Mouse (Mus musculus) neural tube, embryonic 13.5 days (tissue): Measurements from ENCODE around the gene Ceacam9. TPM values are rescaled to one million over a fixed set of nuclear protein-coding genes. Genes with fewer than 3 reads are reported as not detected.
"Not testable (repeated sequence)": the region's sequence is repeated elsewhere in the genome, so short reads cannot be mapped to it uniquely, and the experiment has no call there.

Source experiments
- ATAC-seq: fragments of 200-750 bp; cut with Nextera tagmentation; 2 replicates; pipeline ENCODE4 v1.8.0; 2017; ENCODE audit warnings: low read depth, mild to moderate bottlenecking, moderate TSS enrichment, moderate library complexity
- H3K27ac ChIP-seq: fragments of 300-500 bp; sonication (generic); replicated peaks from 2 replicates; pipeline ENCODE4 v1.5.1; 2015; ENCODE audit warnings: moderate library complexity, mild to moderate bottlenecking, inconsistent platforms
- H3K27me3 ChIP-seq: fragments of 300-500 bp; sonication (generic); 2 replicates; pipeline ENCODE4 v1.6.1; 2015; ENCODE audit warnings: mild to moderate bottlenecking, inconsistent platforms
- H3K36me3 ChIP-seq: fragments of 300-500 bp; sonication (generic); 2 replicates; pipeline ENCODE4 v1.6.1; 2015; ENCODE audit warnings: mild to moderate bottlenecking, inconsistent platforms
- H3K4me1 ChIP-seq: fragments of 300-500 bp; sonication (generic); replicated peaks from 2 replicates; pipeline ENCODE4 v1.6.1; 2015; ENCODE audit warnings: inconsistent platforms
- H3K4me2 ChIP-seq: fragments of 300-500 bp; sonication (generic); 2 replicates; pipeline ENCODE4 v1.6.1; 2015; ENCODE audit warnings: inconsistent platforms, mild to moderate bottlenecking, moderate library complexity
- H3K4me3 ChIP-seq: fragments of 300-500 bp; sonication (generic); 2 replicates; pipeline ENCODE4 v1.5.1; 2015; ENCODE audit warnings: mild to moderate bottlenecking, inconsistent platforms
- H3K9ac ChIP-seq: fragments of 300-500 bp; sonication (generic); 2 replicates; pipeline ENCODE4 v1.6.1; 2015; ENCODE audit warnings: moderate library complexity, mild to moderate bottlenecking, inconsistent platforms
- H3K9me3 ChIP-seq: fragments of 300-500 bp; sonication (generic); 2 replicates; pipeline ENCODE4 v1.6.1; 2016; ENCODE audit warnings: inconsistent platforms
- WGBS: fragments of 180-500 bp; shearing (Covaris S2); methylation state at CpG from one replicate; pipeline ENCODE4 v1.1.7; 2015; 5-methylcytosine and 5-hydroxymethylcytosine counted together
- polyA plus RNA-seq: library from polyadenylated mRNA; unstranded; fragments of >200 nt; fragmentation: Nextera tagmentation; extraction: Ambion mirVana; gene quantifications from 2 replicates; pipeline ENCODE4 v1.2.1, GENCODE M21; 2015

Gene Ceacam9
- polyA plus RNA-seq, 1 experiment from 2014 or later, result not detected

GRCm38 (mm10) chr7:16716456-16717152, 5.1 kb upstream of the Ceacam9 start:
- not testable (repeated sequence) for H3K4me2 ChIP-seq

DNA sequence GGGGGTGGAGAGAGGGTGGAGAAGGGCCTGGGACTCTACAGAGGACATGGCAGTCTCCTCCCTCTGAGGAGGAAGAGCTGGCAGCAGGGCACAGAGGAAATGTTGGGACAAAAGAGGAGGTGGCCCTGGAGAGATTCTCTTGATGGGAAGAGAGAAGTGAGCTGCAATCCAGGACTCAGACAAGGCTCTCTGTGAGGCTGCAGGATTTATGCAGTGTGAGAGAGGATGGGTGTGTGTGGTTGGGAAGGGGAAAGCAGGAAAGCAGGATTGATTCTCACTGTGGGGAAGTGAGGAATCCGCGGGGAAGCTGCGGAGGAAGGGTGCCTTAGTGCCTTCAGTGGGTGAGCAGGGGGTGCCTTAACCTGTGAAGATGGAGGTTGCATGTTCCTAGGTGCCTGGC, 761 bp downstream of the Ceacam9 start:
- not testable (repeated sequence) for H3K9ac ChIP-seq, ATAC-seq, H3K4me1 ChIP-seq, H3K4me3 ChIP-seq, H3K36me3 ChIP-seq, H3K27ac ChIP-seq, H3K9me3 ChIP-seq, H3K4me2 ChIP-seq, H3K27me3 ChIP-seq
- WGBS, result 70% methylated on average over 3 of the region's 3 CpGs

More at GRCm38 (mm10) chr7:16716456-16717152, 5.1 kb upstream of the Ceacam9 start:
- H3K36me3 ChIP-seq, H3K27me3 ChIP-seq, H3K9ac ChIP-seq, H3K4me1 ChIP-seq, H3K4me3 ChIP-seq, H3K27ac ChIP-seq, H3K9me3 ChIP-seq, ATAC-seq: not testable (repeated sequence)
- 47% methylated on average over 8 of the region's 8 CpGs for WGBS

DNA sequence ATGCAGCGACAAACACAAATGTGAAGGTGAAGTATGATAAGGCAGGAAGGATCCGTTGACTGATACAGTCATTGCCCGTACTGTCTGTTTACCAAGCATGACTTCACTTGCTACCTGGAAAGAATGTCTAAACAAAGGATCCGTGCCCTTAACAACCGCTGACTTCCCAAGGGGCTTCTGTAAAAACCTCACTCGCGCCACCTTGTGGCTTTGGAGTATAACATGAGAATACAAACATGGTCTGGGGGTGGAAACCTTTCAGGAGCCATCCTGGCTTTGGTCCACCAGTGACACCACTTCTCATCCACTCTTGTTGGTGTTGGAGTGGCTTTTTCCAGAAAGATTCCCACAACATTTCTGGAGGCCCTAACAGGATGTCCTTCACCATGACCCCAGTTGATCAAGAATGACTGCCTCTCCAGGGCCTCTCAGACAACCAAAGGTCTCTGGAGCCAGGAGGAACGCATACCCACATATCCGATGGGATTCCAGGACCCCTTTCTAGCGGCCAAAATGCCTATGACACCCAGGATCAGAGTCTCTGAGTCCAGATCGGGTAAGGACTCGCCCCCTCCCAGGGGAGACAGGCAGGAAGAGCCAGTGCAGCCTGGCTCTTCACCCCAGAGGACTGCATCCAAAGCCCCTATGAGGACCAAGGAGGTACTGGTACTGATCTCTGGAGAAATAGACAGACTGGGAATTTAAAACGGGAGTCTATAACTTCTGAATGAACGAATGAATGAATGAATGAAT, 7.0 kb downstream of the Ceacam9 start:
- no peaks in the 10 kb centered on the region for H3K36me3 ChIP-seq

GRCm38 (mm10) chr7:16729563-16729962, 7.8 kb downstream of the Ceacam9 start:
- not testable (repeated sequence) for ATAC-seq, H3K27ac ChIP-seq, H3K4me3 ChIP-seq, H3K36me3 ChIP-seq, H3K9me3 ChIP-seq, H3K27me3 ChIP-seq, H3K4me1 ChIP-seq
- peak overlapping the region; percentile 33 for H3K4me2 ChIP-seq
- 0 out of 2 replicates have a peak overlapping the region, but pooled peaks have one; percentile 8 for H3K9ac ChIP-seq
- WGBS, result 5% methylated on average over 7 of the region's 7 CpGs

More for the DNA sequence above, 7.0 kb downstream of the Ceacam9 start:
- Histone ChIP-seq H3K4me1 (peaks cover 7% of the 10 kb centered on the region; the same call in 1 of the 2 replicates), H3K9me3 (no peaks in the 10 kb centered on the region), H3K4me2 (peak overlapping the region; percentile 33), H3K27me3 (no peaks in the 10 kb centered on the region), H3K9ac (peak overlapping the region; percentile 48; the same call in 1 of the 2 replicates), H3K4me3 (peak overlapping the region; percentile 10; the same call in 1 of the 2 replicates), H3K27ac (no peak overlapping the region; the same call in 1 of the 2 replicates)
- 30% methylated on average over 14 of the region's 14 CpGs for WGBS
- ATAC-seq, result peak; percentile 60

- Histone ChIP-seq H3K27me3 (no peaks in the 10 kb centered on the region), H3K9ac (no peak overlapping the region), H3K36me3 (no peaks in the 10 kb centered on the region), H3K4me3 (no peak overlapping the region), H3K27ac (no peak overlapping the region), H3K9me3 (no peaks in the 10 kb centered on the region), H3K4me1 (peaks cover 7% of the 10 kb centered on the region; the same call in 1 of the 2 replicates), H3K4me2 (no peak overlapping the region)
- WGBS, result 89% methylated on average over 5 of the region's 6 CpGs
- ATAC-seq, result no peak
Observed at GRCm38 (mm10) chr7:16730791-16731190, 9.1 kb downstream of the Ceacam9 start.

- Histone ChIP-seq H3K9me3 (no peaks in the 10 kb centered on the region), H3K36me3 (no peaks in the 10 kb centered on the region), H3K9ac (no peak overlapping the region), H3K27me3 (no peaks in the 10 kb centered on the region), H3K4me1 (peaks cover 7% of the 10 kb centered on the region; the same call in 1 of the 2 replicates), H3K4me3 (no peak overlapping the region), H3K27ac (no peak overlapping the region), H3K4me2 (no peak overlapping the region)
- ATAC-seq, result no peak
- 33% methylated on average over 7 of the region's 7 CpGs for WGBS
Observed at GRCm38 (mm10) chr7:16731893-16732422, 10.2 kb downstream of the Ceacam9 start.

GRCm38 (mm10) chr7:16737606-16738072, 15.9 kb downstream of the Ceacam9 start:
- WGBS, result 39% methylated on average over 10 of the region's 10 CpGs
- H3K9ac ChIP-seq, result no peak overlapping the region
- ATAC-seq, result peak; percentile 33

DNA sequence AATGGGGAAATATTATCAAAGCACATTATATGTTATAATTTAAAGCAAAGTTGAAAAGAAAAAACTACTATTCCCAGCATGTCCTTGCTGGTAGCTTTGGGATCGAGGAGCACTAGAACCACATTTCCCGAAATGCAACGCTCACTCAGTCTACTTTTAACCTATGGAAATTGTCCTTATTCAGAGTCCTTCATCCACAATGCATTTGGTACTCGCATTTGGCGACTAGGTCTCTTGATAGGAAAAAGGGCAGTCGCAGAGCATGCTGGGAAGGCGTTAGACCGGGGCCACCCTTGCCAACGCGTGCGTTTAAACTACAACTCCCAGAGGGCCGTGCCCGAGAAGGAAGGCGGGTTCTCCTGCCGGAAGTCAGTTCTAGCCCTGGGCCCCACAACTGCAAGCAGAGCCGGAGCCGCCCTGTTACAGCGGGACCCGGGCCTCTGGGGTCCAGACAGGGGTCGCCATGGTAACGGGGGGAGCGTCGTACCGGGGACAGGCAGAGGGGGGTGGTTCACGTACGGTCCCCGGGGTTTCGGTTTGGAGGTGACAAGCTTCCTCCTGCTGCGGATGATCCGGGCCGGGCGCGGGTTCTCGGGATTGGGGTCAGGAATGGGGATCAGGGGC, 16.5 kb downstream of the Ceacam9 start, which contains the start of gene Ap2s1:
Gene Ap2s1, plus strand, starts transcription at position 338 of the 624 bp plus-strand sequence.
- under 1% methylated on average over 34 of the region's 34 CpGs for WGBS
- Histone ChIP-seq H3K9me3 (no peaks in the 10 kb centered on the region), H3K36me3 (peaks cover 12% of the 10 kb centered on the region), H3K4me3 (peak within 1 kb of the TSS; percentile 85), H3K4me1 (peaks cover 26% of the 10 kb centered on the region), H3K4me2 (peak within 1 kb of the TSS; percentile 96), H3K9ac (peak within 1 kb of the TSS; percentile 95), H3K27me3 (no peaks in the 10 kb centered on the region), H3K27ac (peak within 1 kb of the TSS; percentile 61)
- peak; percentile 96 for ATAC-seq

More at GRCm38 (mm10) chr7:16737606-16738072, 15.9 kb downstream of the Ceacam9 start:
- Histone ChIP-seq H3K36me3 (peaks cover 6% of the 10 kb centered on the region; the same call in 1 of the 2 replicates), H3K4me2 (peak overlapping the region; percentile 48), H3K27ac (no peak overlapping the region), H3K4me1 (peaks cover 26% of the 10 kb centered on the region), H3K9me3 (no peaks in the 10 kb centered on the region), H3K27me3 (no peaks in the 10 kb centered on the region), H3K4me3 (peak overlapping the region; percentile 85)

- Histone ChIP-seq H3K9me3 (no peaks in the 10 kb centered on the region), H3K27ac (no peak overlapping the region), H3K4me2 (peak overlapping the region; percentile 96), H3K9ac (peak overlapping the region; percentile 95), H3K36me3 (peaks cover 21% of the 10 kb centered on the region), H3K4me1 (peaks cover 26% of the 10 kb centered on the region), H3K4me3 (peak overlapping the region; percentile 85), H3K27me3 (no peaks in the 10 kb centered on the region)
- WGBS, result 61% methylated on average over 10 of the region's 10 CpGs
- ATAC-seq, result 0 out of 2 replicates have a peak, but pooled peaks have one; percentile 7
Observed at GRCm38 (mm10) chr7:16739056-16739604, 17.4 kb downstream of the Ceacam9 start.

DNA sequence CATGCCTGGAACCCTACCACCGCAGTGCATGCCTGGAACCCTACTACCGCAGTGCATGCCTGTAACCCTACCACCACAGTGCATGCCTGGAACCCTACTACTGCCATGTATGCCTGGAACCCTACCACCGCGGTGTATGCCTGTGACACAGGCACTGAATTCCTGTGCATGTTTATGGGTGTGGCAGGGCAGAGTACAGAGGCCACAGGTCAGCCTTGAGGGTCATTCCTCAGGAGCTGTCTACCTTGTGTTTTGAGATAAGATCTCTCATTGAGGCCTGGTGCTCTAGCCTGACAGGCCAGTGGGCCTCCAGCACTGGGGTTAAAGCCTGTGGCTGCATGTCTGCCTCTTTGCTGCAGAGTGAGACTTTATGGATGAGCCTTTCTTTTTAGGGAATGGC, 23.6 kb downstream of the Ceacam9 start:
- H3K9ac ChIP-seq, result no peak overlapping the region
- 94% methylated on average over 4 of the region's 4 CpGs for WGBS
- H3K36me3 ChIP-seq, result peaks cover 69% of the 10 kb centered on the region

GRCm38 (mm10) chr7:16746093-16746492, 24.4 kb downstream of the Ceacam9 start:
- WGBS, result 62% methylated on average over 3 of the region's 3 CpGs
- no peak overlapping the region for H3K9ac ChIP-seq
- peak; percentile 67; the same call in 1 of the 2 replicates for ATAC-seq
- H3K4me2 ChIP-seq, result no peak overlapping the region
- no peaks in the 10 kb centered on the region for H3K4me1 ChIP-seq
- H3K27me3 ChIP-seq, result no peaks in the 10 kb centered on the region
- no peaks in the 10 kb centered on the region for H3K9me3 ChIP-seq
- H3K27ac ChIP-seq, result no peak overlapping the region
- H3K4me3 ChIP-seq, result no peak overlapping the region
- peaks cover 63% of the 10 kb centered on the region for H3K36me3 ChIP-seq

More for the DNA sequence above, 23.6 kb downstream of the Ceacam9 start:
- Histone ChIP-seq H3K4me1 (peaks cover 5% of the 10 kb centered on the region; the same call in 1 of the 2 replicates), H3K27ac (no peak overlapping the region), H3K4me3 (no peak overlapping the region), H3K27me3 (no peaks in the 10 kb centered on the region), H3K4me2 (no peak overlapping the region), H3K9me3 (no peaks in the 10 kb centered on the region)
- ATAC-seq, result no peak
